Mouse (Mus musculus) embryo, embryonic 10 days (tissue): ENCODE results near the gene Flnc.
A peak's percentile ranks its signal among the peaks of the same experiment; 100 is the strongest.
"Not testable (repeated sequence)": the region's sequence is repeated elsewhere in the genome, so short reads cannot be mapped to it uniquely, and the experiment has no call there.

ENCODE experiments used
- DNase-seq: peaks from one replicate; pipeline ENCODE4 v3.0.0-alpha.2; 2015; ENCODE audit warnings: low spot score

The Flnc gene

GRCm38 (mm10) chr6:29433038-29433803 lies at the start of gene Flnc:
Gene Flnc (plus strand): TSS chr6:29433256.
- peak; percentile 62 for DNase-seq

- peak; percentile 56 for DNase-seq
Observed at GRCm38 (mm10) chr6:29388052-29388518, 45.0 kb upstream of the Flnc start, which contains the start of gene Opn1sw. Gene Opn1sw (minus strand): TSS chr6:29388468.

DNA sequence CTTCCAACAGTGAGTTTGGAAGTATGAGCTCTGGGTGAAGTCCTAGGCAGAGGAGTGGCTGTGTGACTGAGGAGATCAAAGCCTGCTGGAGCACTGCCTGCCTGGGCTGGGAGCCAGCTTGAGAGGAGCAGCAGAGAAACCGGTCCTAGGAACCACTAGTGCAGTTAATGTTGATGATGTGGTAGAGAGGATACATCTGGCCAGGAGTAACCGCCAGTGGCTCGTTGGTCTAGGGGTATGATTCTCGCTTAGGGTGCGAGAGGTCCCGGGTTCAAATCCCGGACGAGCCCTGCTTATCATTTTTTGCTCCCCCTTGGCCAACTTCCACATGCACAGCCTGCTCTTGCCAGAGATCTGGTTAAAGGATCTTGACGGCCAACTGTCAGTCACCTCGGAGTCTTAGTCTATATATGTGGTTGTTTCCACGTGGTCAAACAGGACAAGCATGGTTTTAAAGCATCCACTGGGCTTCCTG lies 44.4 kb upstream of the Flnc start:
- peak; percentile 76 for DNase-seq

GRCm38 (mm10) chr6:29389425-29389824 lies 43.6 kb upstream of the Flnc start:
- no peak for DNase-seq

DNA sequence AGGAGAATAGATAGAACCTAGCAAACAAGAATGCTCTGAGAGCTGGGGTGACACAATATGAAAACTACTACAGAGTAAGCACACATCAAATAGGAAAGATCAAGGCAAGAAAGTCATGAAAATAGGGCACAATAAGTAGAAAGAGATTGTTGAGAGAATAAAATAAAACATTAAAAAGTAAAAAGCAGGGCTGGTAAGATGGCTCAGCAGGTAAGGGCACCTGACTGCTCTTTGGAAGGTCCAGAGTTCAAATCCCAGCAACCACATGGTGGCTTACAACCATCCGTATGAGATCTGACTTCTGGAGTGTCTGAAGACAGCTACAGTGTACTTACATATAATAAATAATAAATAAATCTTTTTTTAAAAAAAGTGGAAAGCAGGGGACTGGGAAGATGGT lies 42.6 kb upstream of the Flnc start:
- DNase-seq, result not testable (repeated sequence)

GRCm38 (mm10) chr6:29391241-29391640 lies 41.8 kb upstream of the Flnc start:
- DNase-seq, result not testable (repeated sequence)

DNA sequence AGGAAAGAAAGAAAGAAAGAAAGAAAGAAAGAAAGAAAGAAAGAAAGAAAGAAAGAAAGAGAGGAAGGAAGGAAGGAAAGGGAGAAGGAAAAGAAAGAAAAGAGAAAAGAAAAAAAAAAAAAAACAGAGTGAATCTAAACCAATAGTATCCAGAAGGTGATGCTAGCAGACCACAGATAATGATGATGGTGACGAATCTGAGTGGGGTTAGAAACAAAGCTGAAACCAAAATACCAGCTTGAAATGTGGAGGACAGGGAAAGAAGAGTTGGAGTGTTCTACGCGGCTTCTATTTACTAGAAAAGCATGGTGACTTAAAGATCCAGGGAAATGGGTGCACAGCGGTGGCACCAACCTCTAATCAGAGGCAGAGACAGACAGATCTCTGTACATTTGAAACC lies 41.3 kb upstream of the Flnc start:
- DNase-seq, result no peak

GRCm38 (mm10) chr6:29394286-29394685 lies 38.8 kb upstream of the Flnc start:
- no peak for DNase-seq

DNA sequence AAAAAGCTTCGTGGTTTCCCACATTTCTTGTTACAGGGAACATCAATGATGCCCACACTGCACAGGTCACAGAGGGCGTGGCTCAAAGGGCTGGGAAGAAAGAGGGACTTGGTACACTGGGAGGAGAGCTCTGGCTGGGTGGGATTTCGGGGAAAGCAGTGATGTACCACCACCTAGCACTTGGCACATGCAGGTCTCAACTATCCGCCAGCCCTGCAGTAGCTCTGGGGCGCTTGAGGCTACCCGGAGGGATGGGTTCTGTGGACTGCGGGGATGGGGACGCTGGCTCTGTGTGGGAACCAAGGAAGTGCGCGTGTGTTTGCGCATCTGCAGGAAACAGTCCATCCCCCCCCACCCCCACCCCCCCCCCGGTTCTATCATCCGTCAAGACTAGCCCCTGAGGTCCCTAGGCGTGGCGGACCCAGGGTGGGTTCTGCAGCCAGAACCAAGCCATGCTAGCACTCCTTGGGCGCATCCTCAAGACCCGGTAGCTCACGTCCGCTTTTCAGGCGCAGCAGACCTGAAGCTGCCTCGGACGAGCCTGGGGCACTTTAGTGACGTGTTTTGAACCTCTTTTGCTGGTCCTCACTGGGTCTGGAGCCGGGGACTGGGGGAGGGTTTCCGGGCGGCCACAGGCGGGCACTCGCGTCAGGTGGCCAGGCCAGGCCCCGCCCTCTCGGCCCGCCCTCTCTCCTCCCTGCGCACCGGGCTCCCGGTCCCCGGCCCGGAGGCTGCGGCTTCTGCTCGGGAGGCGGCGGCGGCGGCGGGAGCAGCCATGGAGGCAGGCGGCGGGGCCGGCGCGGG lies 36.9 kb upstream of the Flnc start, which contains the start of gene Ccdc136:
TSS of gene Ccdc136 (plus strand) at position 400 of the 804 bp plus-strand sequence.
- peak; percentile 78 for DNase-seq

DNA sequence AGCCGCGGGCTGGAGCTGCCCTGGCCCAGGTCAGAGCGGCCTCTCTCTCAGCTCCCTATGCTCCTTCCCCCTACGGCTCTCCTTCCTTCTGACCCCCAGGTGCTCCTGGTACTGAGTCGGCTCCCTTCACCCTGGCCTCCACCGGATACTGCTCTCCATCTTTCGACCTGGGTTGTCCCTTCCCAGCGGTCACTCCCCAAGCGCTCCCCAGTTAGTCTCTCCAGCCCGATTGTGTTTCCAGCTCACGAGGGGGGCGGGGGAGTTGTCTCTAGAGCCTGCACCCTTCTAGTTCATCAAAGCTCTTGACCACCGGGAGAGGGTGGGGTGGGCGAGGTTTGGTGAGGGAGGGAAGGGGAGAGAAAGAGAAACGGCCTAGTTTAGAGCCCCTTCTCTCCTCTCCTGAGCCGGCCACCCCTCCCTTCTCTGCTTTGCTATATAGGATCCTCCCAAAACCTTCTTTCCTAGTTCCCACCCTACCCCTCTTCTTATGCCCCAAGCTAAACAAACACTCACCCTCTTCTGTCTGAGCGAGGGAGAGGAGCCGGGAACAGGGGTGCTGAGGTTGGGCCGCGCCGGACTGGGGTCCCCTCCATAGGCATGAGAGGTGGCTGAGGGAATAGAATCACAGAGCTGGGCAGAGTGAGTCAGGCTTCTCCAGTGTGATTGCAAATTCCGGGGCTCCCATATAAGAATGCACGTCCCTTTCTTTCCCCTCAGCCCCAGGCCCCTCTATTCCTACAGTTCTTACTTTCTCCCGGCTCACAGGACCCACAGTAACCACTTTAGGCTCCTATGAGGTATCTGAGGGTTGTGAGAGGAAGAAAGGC lies 36.1 kb upstream of the Flnc start:
- DNase-seq, result peak; percentile 54

- DNase-seq, result peak; percentile 44
Observed at GRCm38 (mm10) chr6:29397575-29397974, 35.5 kb upstream of the Flnc start.

GRCm38 (mm10) chr6:29399851-29400250 lies 33.2 kb upstream of the Flnc start:
- no peak for DNase-seq

DNA sequence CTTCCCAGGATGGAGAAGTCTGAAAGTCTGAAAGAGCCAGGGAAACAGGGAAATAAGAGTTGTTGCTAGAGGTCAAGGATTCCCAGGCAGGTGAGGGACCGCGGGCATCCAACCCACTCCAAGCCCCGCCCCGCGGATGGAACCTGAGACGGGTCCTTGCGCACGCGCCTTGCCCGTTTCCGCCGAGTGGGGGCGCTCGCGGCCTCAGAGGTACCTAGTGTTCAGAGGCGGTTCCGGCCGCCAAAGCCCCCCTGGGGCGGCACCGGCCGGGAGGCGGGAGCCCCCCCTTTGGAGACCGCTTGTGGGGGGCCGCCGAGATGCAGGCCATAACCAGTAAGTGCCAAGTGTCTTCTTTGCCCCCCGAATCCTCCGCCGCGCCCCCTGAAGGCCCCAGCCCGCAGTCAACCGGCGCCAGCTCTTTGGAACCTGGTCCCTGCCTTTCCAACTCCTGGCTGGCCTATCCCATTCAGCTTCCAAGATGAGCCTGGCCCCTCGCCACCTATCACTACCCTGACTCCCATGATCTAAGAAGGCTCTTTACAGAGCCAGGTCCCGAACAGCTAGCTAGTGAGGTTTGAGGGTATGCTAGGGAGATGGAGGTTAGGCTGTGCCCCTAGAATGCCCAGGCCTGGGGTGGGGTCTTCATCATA lies 30.2 kb upstream of the Flnc start:
- peak; percentile 58 for DNase-seq

GRCm38 (mm10) chr6:29406412-29406811 lies 26.6 kb upstream of the Flnc start:
- DNase-seq, result no peak

DNA sequence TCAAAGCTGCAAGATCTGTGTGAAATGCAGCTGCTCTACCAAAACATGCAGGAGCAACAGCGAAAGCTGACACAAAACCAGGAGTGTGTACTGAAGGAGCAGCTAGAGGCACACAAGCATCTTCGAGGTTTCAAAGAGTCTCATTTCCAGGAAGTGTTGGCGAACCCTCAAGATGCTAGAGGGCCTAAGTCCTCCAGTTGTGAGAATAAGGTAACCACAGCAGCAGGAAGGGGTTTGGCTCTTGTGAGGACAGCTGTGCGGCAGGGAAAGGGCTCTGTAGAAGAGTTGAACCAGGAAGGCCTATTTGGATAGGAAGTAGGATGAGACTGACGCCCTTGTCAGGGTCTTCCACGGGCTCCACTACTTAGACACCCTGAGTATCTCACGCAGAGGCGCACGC lies 17.6 kb upstream of the Flnc start:
- DNase-seq, result no peak

GRCm38 (mm10) chr6:29420596-29420995 lies 12.5 kb upstream of the Flnc start:
- DNase-seq, result no peak

GRCm38 (mm10) chr6:29425118-29425517 lies 7.9 kb upstream of the Flnc start:
- DNase-seq, result no peak

DNA sequence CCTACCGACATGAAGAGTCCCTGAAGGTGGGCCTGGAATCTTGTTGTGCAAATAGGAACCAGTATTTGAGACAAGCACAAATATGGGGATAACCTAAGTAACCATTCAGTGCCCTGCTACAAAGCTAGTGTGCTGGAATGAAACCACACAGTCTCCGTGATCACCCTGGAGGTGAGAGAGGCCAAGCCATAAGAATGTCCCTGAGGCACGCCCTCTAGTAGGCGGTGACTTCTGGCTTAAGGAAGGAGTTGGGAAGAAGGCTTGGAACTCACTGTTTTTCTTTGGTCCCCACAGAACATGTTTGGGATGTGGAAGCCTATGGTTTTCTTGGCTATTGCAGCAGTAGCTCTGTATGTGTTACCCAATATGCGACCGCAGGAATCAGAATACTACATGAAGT lies 6.7 kb upstream of the Flnc start:
- no peak for DNase-seq

GRCm38 (mm10) chr6:29428171-29428570 lies 4.9 kb upstream of the Flnc start:
- no peak for DNase-seq

DNA sequence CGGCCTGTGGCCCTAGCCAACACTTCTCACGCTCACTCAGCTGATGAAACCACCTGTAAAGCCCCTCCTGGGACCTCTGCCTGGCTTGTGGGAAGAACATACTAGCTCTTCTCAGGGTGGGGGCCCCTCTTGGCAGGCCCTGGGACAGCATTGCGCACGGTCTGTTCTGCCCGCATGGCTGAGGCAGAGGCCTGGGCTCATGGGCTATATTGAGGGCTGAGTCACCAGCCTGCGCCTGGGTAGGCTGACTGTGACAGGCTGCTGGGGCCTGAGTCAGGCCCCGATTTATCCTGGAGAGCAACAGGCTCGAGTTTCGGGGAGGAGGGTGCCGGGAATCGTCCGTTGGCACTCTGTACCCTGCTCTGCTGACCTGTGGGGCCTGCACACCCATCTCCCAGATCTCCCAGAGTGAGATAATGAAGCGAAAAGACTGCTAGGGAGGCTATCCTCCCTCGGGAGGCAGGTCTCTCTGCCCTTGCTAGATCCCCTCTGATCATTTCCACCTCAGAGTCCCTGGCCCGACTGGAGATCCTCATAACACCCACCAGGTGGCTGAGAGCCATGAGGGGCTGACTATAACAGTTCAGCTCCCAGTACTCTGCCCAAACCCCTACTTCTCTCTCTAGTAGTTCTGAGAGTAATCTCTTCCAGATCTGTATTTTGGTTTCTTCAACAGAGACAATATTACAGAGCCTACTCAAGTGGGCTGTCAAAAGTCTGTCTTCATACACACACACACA lies 2.2 kb upstream of the Flnc start:
- DNase-seq, result peak; percentile 30

DNA sequence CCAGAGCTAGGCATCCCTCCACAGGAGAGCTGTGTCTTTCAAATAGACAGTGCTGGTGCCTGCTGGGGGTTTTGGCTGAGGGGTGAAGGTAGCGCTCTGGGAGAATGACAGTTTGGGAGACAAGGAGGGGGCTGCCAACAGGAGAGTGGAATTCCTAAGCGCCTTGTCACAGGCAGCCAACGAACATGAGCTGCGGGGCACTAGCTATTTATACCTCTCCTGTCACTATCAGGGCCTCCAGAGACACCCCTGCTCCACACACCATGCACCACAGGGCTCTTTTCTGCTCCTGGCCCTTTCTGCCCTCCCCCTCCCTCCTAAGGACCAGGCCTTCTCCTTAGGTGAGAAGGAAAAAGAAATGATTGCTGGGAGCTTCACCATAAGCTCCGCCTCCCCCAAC lies 1.6 kb upstream of the Flnc start:
- no peak for DNase-seq
